Mouse (Mus musculus) MEL (cell line): ENCODE data around the gene Polr2j. TPM values are rescaled to one million over a fixed set of nuclear protein-coding genes. Genes with fewer than 3 reads are reported as not detected.

Source experiments
- DNase-seq: peaks from one replicate; pipeline ENCODE4 v3.0.0; 2011; ENCODE audit warnings: low read depth, low spot score
- H3K27ac ChIP-seq: 2 replicates; pipeline ENCODE4 v1.5.1; 2012; ENCODE audit warnings: low read depth, mild to moderate bottlenecking, control low read depth, low read length, moderate library complexity; ENCODE audit not compliant: control insufficient read depth
- H3K27me3 ChIP-seq, 2 experiments: fragments of 150-350 bp in 1 of 2; sonication (generic) in 1 of 2; 2 replicates each; pipeline ENCODE4 v1.6.1; 2012; ENCODE audit warnings: low read length in 2 of 2, mild to moderate bottlenecking in 2 of 2, improper control_type of control experiment in 1 of 2, moderate library complexity in 1 of 2; ENCODE audit not compliant: insufficient read depth in 2 of 2, control insufficient read depth in 1 of 2
- H3K36me3 ChIP-seq, 2 experiments: 2 replicates each; pipeline ENCODE4 v1.6.1; 2012 to 2014; ENCODE audit warnings: low read length in 2 of 2, improper control_type of control experiment in 1 of 2, inconsistent platforms in 1 of 2, mild to moderate bottlenecking in 1 of 2; ENCODE audit not compliant: insufficient read depth in 2 of 2, control insufficient read depth in 1 of 2
- H3K4me1 ChIP-seq, 2 experiments: fragments of 150-350 bp in 1 of 2; sonication (generic) in 1 of 2; 2 replicates each; pipeline ENCODE4 v1.6.1; 2012; ENCODE audit warnings: low read length in 2 of 2, improper control_type of control experiment in 1 of 2, mild to moderate bottlenecking in 1 of 2; ENCODE audit not compliant: insufficient read depth in 2 of 2, control insufficient read depth in 1 of 2
- H3K4me3 ChIP-seq, 2 experiments: fragments of 150-350 bp in 1 of 2; sonication (generic) in 1 of 2; 2 replicates each; pipeline ENCODE4 v1.5.1; 2012; ENCODE audit warnings: low read depth in 2 of 2, low read length in 2 of 2, mild to moderate bottlenecking in 2 of 2, moderate library complexity in 2 of 2, control low read depth in 1 of 2, improper control_type of control experiment in 1 of 2; ENCODE audit not compliant: control insufficient read depth in 1 of 2, insufficient read depth in 1 of 2
- H3K79me2 ChIP-seq: 2 replicates; pipeline ENCODE4 v1.6.1; 2012; ENCODE audit warnings: mild to moderate bottlenecking, low read length, moderate library complexity; ENCODE audit not compliant: control insufficient read depth, poor library complexity, insufficient read depth
- H3K9ac ChIP-seq: 2 replicates; pipeline ENCODE4 v1.6.1; 2012; ENCODE audit warnings: low read depth, mild to moderate bottlenecking, control low read depth, low read length, moderate library complexity; ENCODE audit not compliant: control insufficient read depth, poor library complexity, severe bottlenecking
- H3K9me3 ChIP-seq: fragments of 150-350 bp; sonication (generic); replicated peaks from 2 replicates; pipeline ENCODE4 v1.6.1; 2012; ENCODE audit warnings: mild to moderate bottlenecking, low read length, improper control_type of control experiment, moderate library complexity; ENCODE audit not compliant: insufficient read depth
- CTCF ChIP-seq, 3 experiments: IDR thresholded peaks in 2 of 3; conservative IDR thresholded peaks in 1 of 3; 2 replicates each; pipeline ENCODE4 v1.5.1; 2011 to 2012; ENCODE audit warnings: low read length in 3 of 3, low read depth in 2 of 3, mild to moderate bottlenecking in 2 of 3, improper control_type of control experiment in 1 of 3, inconsistent platforms in 1 of 3, mixed read lengths in 1 of 3, moderate library complexity in 1 of 3; ENCODE audit not compliant: control insufficient read depth in 1 of 3, insufficient read depth in 1 of 3, poor library complexity in 1 of 3, severe bottlenecking in 1 of 3
- ETS1 ChIP-seq: IDR thresholded peaks from 2 replicates; pipeline ENCODE4 v1.6.1; 2012; ENCODE audit warnings: low read depth, mild to moderate bottlenecking, inconsistent platforms, low read length, improper control_type of control experiment, moderate library complexity
- GABPA ChIP-seq: IDR thresholded peaks from 2 replicates; pipeline ENCODE4 v1.6.1; 2012; ENCODE audit warnings: low read depth, mild to moderate bottlenecking, inconsistent platforms, low read length, improper control_type of control experiment, moderate library complexity
- HCFC1 ChIP-seq: IDR thresholded peaks from 2 replicates; pipeline ENCODE4 v1.6.1; 2012; ENCODE audit warnings: low read depth, mild to moderate bottlenecking, inconsistent platforms, low read length, improper control_type of control experiment, moderate library complexity
- MAFK ChIP-seq: IDR thresholded peaks from 2 replicates; pipeline ENCODE4 v1.6.1; 2011; ENCODE audit warnings: low read depth, mild to moderate bottlenecking, low read length, improper control_type of control experiment, borderline replicate concordance
- MAX ChIP-seq: IDR thresholded peaks from 2 replicates; pipeline ENCODE4 v1.6.1; 2011; ENCODE audit warnings: low read length, improper control_type of control experiment
- MEF2A ChIP-seq: IDR thresholded peaks from 2 replicates; pipeline ENCODE4 v1.6.1; 2014; ENCODE audit warnings: low read depth, mild to moderate bottlenecking, inconsistent platforms, low read length, improper control_type of control experiment; ENCODE audit not compliant: poor library complexity, insufficient replicate concordance, severe bottlenecking; ENCODE audit errors: extremely low read depth
- NRF1 ChIP-seq: IDR thresholded peaks from 2 replicates; pipeline ENCODE4 v1.6.1; 2014; ENCODE audit warnings: low read depth, mild to moderate bottlenecking, inconsistent platforms, low read length, improper control_type of control experiment, moderate library complexity; ENCODE audit not compliant: poor library complexity, insufficient read depth, severe bottlenecking
- POLR2A ChIP-seq, 2 experiments: IDR thresholded peaks; 2 replicates each; pipeline ENCODE4 v1.6.1; 2011 to 2012; ENCODE audit warnings: low read length in 2 of 2, mild to moderate bottlenecking in 2 of 2, control low read depth in 1 of 2, improper control_type of control experiment in 1 of 2, low read depth in 1 of 2, moderate library complexity in 1 of 2; ENCODE audit not compliant: control insufficient read depth in 1 of 2, insufficient read depth in 1 of 2, poor library complexity in 1 of 2
- POLR2AphosphoS2 ChIP-seq: IDR thresholded peaks from 2 replicates; pipeline ENCODE4 v1.6.1; 2011; ENCODE audit warnings: low read length, improper control_type of control experiment
- SMC3 ChIP-seq: IDR thresholded peaks from 2 replicates; pipeline ENCODE4 v1.6.1; 2011; ENCODE audit warnings: low read depth, low read length, improper control_type of control experiment
- UBTF ChIP-seq: IDR thresholded peaks from 2 replicates; pipeline ENCODE4 v1.6.1; 2012; ENCODE audit warnings: low read depth, mild to moderate bottlenecking, inconsistent platforms, low read length, improper control_type of control experiment, moderate library complexity, borderline replicate concordance; ENCODE audit not compliant: insufficient read depth
- USF1 ChIP-seq: IDR thresholded peaks from 2 replicates; pipeline ENCODE4 v1.6.1; 2014; ENCODE audit warnings: low read depth, mild to moderate bottlenecking, inconsistent platforms, low read length, improper control_type of control experiment, moderate library complexity
- USF2 ChIP-seq, 2 experiments: IDR thresholded peaks; 2 replicates each; pipeline ENCODE4 v1.6.1; 2011 to 2012; ENCODE audit warnings: improper control_type of control experiment in 2 of 2, low read length in 2 of 2, borderline replicate concordance in 1 of 2, inconsistent platforms in 1 of 2, low read depth in 1 of 2, mild to moderate bottlenecking in 1 of 2; ENCODE audit not compliant: insufficient read depth in 1 of 2
- ZKSCAN1 ChIP-seq: IDR thresholded peaks from 2 replicates; pipeline ENCODE4 v1.6.1; 2012; ENCODE audit warnings: low read depth, mild to moderate bottlenecking, inconsistent platforms, low read length, improper control_type of control experiment, moderate library complexity
- polyA plus RNA-seq, 2 experiments: library from polyadenylated mRNA; stranded (reverse) in 1 of 2; unstranded in 1 of 2; fragments of >175 nt in 1 of 2; fragments of >200 nt in 1 of 2; gene quantifications; 2 replicates each; pipeline versions ENCODE4 v1.2.1 to v1.2.4; 2012; ENCODE audit warnings: low replicate concordance in 2 of 2, low read depth in 1 of 2; ENCODE audit not compliant: insufficient read length in 2 of 2, insufficient read depth in 1 of 2, missing spikeins in 1 of 2
- total RNA-seq: library from RNA; depleted of rRNA; stranded (reverse); fragments of 300-350 nt; gene quantifications from 2 replicates; pipeline ENCODE4 v1.2.3, GENCODE M21; 2012

Polr2j gene
- total and polyA plus RNA-seq, 3 experiments: 269 to 316 TPM; not detected in 1

DNA sequence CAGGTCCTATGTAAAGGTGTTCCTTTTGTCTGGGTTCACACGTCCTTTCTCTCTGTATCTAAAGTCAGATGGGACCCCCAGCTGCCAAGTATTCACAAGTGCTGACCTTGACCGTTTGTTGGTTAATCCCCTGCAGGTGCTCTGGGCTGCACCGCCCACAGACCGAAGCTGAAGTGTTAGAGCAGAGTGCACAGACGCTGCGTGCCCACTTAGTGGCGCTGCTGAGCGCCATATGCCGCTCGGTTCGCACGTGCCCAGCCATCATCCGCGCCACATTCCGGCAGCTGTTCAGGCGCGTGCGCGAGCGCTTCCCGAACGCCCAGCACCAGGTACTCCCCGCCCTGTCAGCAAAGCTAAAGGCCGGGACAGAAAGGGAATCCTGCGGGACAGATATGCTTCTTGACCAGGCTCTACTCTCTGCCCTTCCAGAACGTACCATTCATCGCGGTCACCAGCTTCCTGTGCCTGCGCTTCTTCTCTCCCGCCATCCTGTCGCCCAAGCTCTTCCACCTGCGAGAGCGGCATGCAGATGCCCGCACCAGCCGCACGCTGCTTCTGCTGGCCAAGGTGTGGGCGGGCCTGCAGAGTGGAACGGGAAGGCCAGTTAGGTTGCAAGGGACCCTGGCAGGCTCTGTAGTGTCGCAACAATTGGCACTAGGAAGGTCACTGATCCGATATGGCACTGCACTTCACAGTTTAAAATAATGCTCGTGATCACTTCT, 14.2 kb upstream of the Polr2j start (continued):
- TF ChIP-seq UBTF: no peak
- no peak for TF ChIP-seq ZKSCAN1
- no peak for TF ChIP-seq USF2 (IDR thresholded peaks at IDR 0.05; ENCODE audit: borderline replicate concordance in 1 of 2, insufficient read depth in 1 of 2, low read depth in 1 of 2, low read length in 2 of 2)
- peak; percentile 87 for TF ChIP-seq NRF1
- TF ChIP-seq POLR2A (IDR thresholded peaks at IDR 0.05; ENCODE audit: control insufficient read depth in 1 of 2, insufficient read depth in 1 of 2, low read depth in 1 of 2, low read length in 2 of 2, poor library complexity in 1 of 2): peak; percentile 34 to 69; a peak in 1 of 4 replicates
- peak; percentile 75 for TF ChIP-seq USF1
- no peak for TF ChIP-seq MEF2A
- TF ChIP-seq CTCF (IDR thresholded peaks at IDR 0.05 in 2 of 3, conservative IDR thresholded peaks at IDR 0.05 in 1 of 3; ENCODE audit: control insufficient read depth in 1 of 3, insufficient read depth in 1 of 3, low read depth in 2 of 3, low read length in 3 of 3, poor library complexity in 1 of 3, severe bottlenecking in 1 of 3): peak; percentile 85 to 92 (median 90)

DNA sequence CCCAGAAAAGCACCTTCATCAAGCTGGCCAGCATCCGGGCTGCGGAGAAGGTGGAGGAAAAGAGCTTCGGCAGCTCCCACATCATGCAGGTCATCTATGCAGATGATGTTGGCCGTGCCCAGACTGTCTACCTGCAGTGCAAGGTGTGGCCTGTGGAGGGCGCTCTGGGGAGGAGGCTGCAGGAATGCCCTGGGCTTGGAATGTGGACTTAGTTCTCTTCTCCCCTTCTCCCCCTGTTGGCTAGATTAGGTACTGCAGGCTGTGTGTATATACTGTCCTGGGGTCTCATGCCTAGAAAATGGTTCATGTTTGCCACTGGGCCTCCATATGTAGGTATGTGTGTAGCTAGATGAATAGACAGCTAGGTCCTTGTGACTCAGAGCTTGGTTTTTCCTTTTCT, 11.9 kb upstream of the Polr2j start:
- Histone ChIP-seq H3K9ac (no peak overlapping the region), H3K79me2 (no peaks in the 10 kb centered on the region), H3K4me3 (no peak overlapping the region), H3K36me3 (peaks cover 0 to 10% of the 10 kb centered on the region in 2 experiments; a peak in 2 of 4 replicates), H3K27me3 (no peaks in the 10 kb centered on the region), H3K4me1 (peaks cover 4 to 19% of the 10 kb centered on the region in 2 experiments; a peak in 3 of 4 replicates), H3K27ac (no peak overlapping the region), H3K9me3 (no peaks in the 10 kb centered on the region)
- TF ChIP-seq MAFK: no peak
- TF ChIP-seq SMC3: peak; percentile 19; the same call in 1 of the 2 replicates
- no peak for TF ChIP-seq POLR2AphosphoS2
- no peak for TF ChIP-seq MAX
- TF ChIP-seq GABPA: no peak
- no peak for TF ChIP-seq HCFC1
- peak; percentile 58 to 81 (median 76) for TF ChIP-seq CTCF (IDR thresholded peaks at IDR 0.05 in 2 of 3, conservative IDR thresholded peaks at IDR 0.05 in 1 of 3; ENCODE audit: control insufficient read depth in 1 of 3, insufficient read depth in 1 of 3, low read depth in 2 of 3, low read length in 3 of 3, poor library complexity in 1 of 3, severe bottlenecking in 1 of 3)
- DNase-seq: peak; percentile 73

DNA sequence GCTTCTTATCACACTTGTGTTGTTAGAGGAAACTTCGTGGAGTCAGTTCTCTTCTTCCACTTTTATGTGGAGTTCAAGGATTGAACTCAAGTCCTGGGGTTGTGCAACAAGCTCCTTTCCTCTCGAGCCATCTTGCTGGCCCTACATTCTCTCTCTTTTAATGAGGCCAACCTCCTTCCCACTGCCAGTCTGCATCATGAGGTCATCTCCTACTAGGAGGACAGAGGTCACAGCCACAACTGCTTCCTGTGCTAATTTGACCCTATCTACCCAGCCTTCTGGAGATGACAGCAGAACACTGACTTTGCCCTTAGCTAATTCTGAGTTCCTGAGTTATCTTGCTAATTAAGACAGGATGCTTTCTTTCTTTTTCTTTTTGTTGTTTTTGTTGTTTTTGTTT, 7.9 kb upstream of the Polr2j start:
- no peak overlapping the region for H3K27ac ChIP-seq
- TF ChIP-seq CTCF (IDR thresholded peaks at IDR 0.05 in 2 of 3, conservative IDR thresholded peaks at IDR 0.05 in 1 of 3; ENCODE audit: control insufficient read depth in 1 of 3, insufficient read depth in 1 of 3, low read depth in 2 of 3, low read length in 3 of 3, poor library complexity in 1 of 3, severe bottlenecking in 1 of 3) (no peak), UBTF (no peak), MAFK (no peak), ETS1 (no peak)
- DNase-seq: no peak
- peaks cover 0 to 7% of the 10 kb centered on the region in 2 experiments; a peak in 2 of 4 replicates for H3K36me3 ChIP-seq
- H3K9me3 ChIP-seq: no peaks in the 10 kb centered on the region
- H3K4me1 ChIP-seq: peaks cover 4 to 9% of the 10 kb centered on the region in 2 experiments; a peak in 3 of 4 replicates
- no peak overlapping the region for H3K4me3 ChIP-seq
- H3K79me2 ChIP-seq: no peaks in the 10 kb centered on the region
- H3K9ac ChIP-seq: no peak overlapping the region
- no peaks in the 10 kb centered on the region for H3K27me3 ChIP-seq
